Mouse (Mus musculus): ENCODE measurements around the gene Cnot1. TPM values are rescaled to one million over a fixed set of nuclear protein-coding genes. Genes with fewer than 3 reads are reported as not detected.

The Cnot1 gene
- total and polyA plus RNA-seq, 2 experiments from 2014 or later = 25.4 to 141 TPM

GRCm38 (mm10) chr8:95821266-95821665 is 14.0 kb upstream of the Cnot1 start:
- Histone ChIP-seq H3K4me1 (ENCODE audit: insufficient read depth, low read length) (no peaks in the 10 kb centered on the region), H3K27ac (no peak overlapping the region), H3K9ac (replicated peaks; ENCODE audit: low read length) (no peak overlapping the region), H3K4me3 (ENCODE audit: low read length) (no peak overlapping the region), H3K4me2 (ENCODE audit: low read depth, low read length) (no peak overlapping the region), H3K36me3 (ENCODE audit: insufficient read depth, low read length) (no peaks in the 10 kb centered on the region), H3K9me3 (ENCODE audit: low read length) (no peaks in the 10 kb centered on the region), H3K27me3 (ENCODE audit: insufficient read depth, low read length) (no peaks in the 10 kb centered on the region)
- no peak for TF ChIP-seq CTCF (IDR thresholded peaks at IDR 0.05; ENCODE audit: low read depth)
- DNase-seq (ENCODE audit: low spot score) (no peak), ATAC-seq (no peak)
- WGBS = 90% methylated on average over 6 of the region's 6 CpGs

- ATAC-seq (no peak), DNase-seq (ENCODE audit: low spot score) (no peak)
- no peak for TF ChIP-seq CTCF (IDR thresholded peaks at IDR 0.05; ENCODE audit: low read depth)
- Histone ChIP-seq H3K9me3 (ENCODE audit: low read length) (no peaks in the 10 kb centered on the region), H3K4me1 (ENCODE audit: insufficient read depth, low read length) (no peaks in the 10 kb centered on the region), H3K4me2 (ENCODE audit: low read depth, low read length) (no peak overlapping the region), H3K27ac (no peak overlapping the region), H3K36me3 (ENCODE audit: insufficient read depth, low read length) (no peaks in the 10 kb centered on the region), H3K9ac (replicated peaks; ENCODE audit: low read length) (no peak overlapping the region), H3K27me3 (ENCODE audit: insufficient read depth, low read length) (no peaks in the 10 kb centered on the region), H3K4me3 (ENCODE audit: low read length) (no peak overlapping the region)
- WGBS = 38% methylated on average over 1 of the region's 1 CpGs
These were observed 10.9 kb upstream of the Cnot1 start for GRCm38 (mm10) chr8:95818211-95818610.

GRCm38 (mm10) chr8:95817597-95817996 is 10.3 kb upstream of the Cnot1 start:
- H3K4me3 ChIP-seq (ENCODE audit: low read length) = no peak overlapping the region
- DNase-seq (ENCODE audit: low spot score) (no peak), ATAC-seq (no peak)
- no peak overlapping the region for H3K27ac ChIP-seq
- WGBS = 67% methylated on average over 3 of the region's 3 CpGs
- no peak overlapping the region for H3K9ac ChIP-seq (replicated peaks; ENCODE audit: low read length)
- no peaks in the 10 kb centered on the region for H3K4me1 ChIP-seq (ENCODE audit: insufficient read depth, low read length)
- no peaks in the 10 kb centered on the region for H3K36me3 ChIP-seq (ENCODE audit: insufficient read depth, low read length)
- TF ChIP-seq CTCF (IDR thresholded peaks at IDR 0.05; ENCODE audit: low read depth) = no peak
- H3K9me3 ChIP-seq (ENCODE audit: low read length) = no peaks in the 10 kb centered on the region
- H3K4me2 ChIP-seq (ENCODE audit: low read depth, low read length) = no peak overlapping the region
- H3K27me3 ChIP-seq (ENCODE audit: insufficient read depth, low read length) = no peaks in the 10 kb centered on the region

GRCm38 (mm10) chr8:95816044-95816708 is 8.9 kb upstream of the Cnot1 start:
- Histone ChIP-seq H3K9ac (replicated peaks; ENCODE audit: low read length) (no peak overlapping the region), H3K4me3 (ENCODE audit: low read length) (no peak overlapping the region), H3K27ac (no peak overlapping the region), H3K4me2 (ENCODE audit: low read depth, low read length) (no peak overlapping the region), H3K27me3 (ENCODE audit: insufficient read depth, low read length) (no peaks in the 10 kb centered on the region), H3K36me3 (ENCODE audit: insufficient read depth, low read length) (no peaks in the 10 kb centered on the region), H3K4me1 (ENCODE audit: insufficient read depth, low read length) (no peaks in the 10 kb centered on the region), H3K9me3 (ENCODE audit: low read length) (no peaks in the 10 kb centered on the region)
- TF ChIP-seq CTCF (IDR thresholded peaks at IDR 0.05; ENCODE audit: low read depth) = no peak
- WGBS = 53% methylated on average over 6 of the region's 6 CpGs
- ATAC-seq = no peak
- DNase-seq (ENCODE audit: low spot score) = no peak

GRCm38 (mm10) chr8:95810184-95810591 is 2.9 kb upstream of the Cnot1 start:
- Histone ChIP-seq H3K4me1 (ENCODE audit: insufficient read depth, low read length) (peaks cover 8% of the 10 kb centered on the region), H3K27me3 (ENCODE audit: insufficient read depth, low read length) (no peaks in the 10 kb centered on the region), H3K9me3 (ENCODE audit: low read length) (no peaks in the 10 kb centered on the region), H3K9ac (replicated peaks; ENCODE audit: low read length) (no peak overlapping the region), H3K36me3 (ENCODE audit: insufficient read depth, low read length) (no peaks in the 10 kb centered on the region), H3K4me3 (ENCODE audit: low read length) (no peak overlapping the region), H3K4me2 (ENCODE audit: low read depth, low read length) (no peak overlapping the region), H3K27ac (no peak overlapping the region)
- WGBS = 54% methylated on average over 3 of the region's 3 CpGs
- DNase-seq (ENCODE audit: low spot score) (no peak), ATAC-seq (no peak)
- TF ChIP-seq CTCF (IDR thresholded peaks at IDR 0.05; ENCODE audit: low read depth) = no peak

- no peak for ATAC-seq
- Histone ChIP-seq H3K9ac (replicated peaks; ENCODE audit: low read length) (no peak overlapping the region), H3K27me3 (ENCODE audit: insufficient read depth, low read length) (no peaks in the 10 kb centered on the region), H3K9me3 (ENCODE audit: low read length) (no peaks in the 10 kb centered on the region), H3K36me3 (ENCODE audit: insufficient read depth, low read length) (no peaks in the 10 kb centered on the region), H3K4me1 (ENCODE audit: insufficient read depth, low read length) (peaks cover 10% of the 10 kb centered on the region), H3K4me3 (ENCODE audit: low read length) (no peak overlapping the region), H3K4me2 (ENCODE audit: low read depth, low read length) (no peak overlapping the region), H3K27ac (no peak overlapping the region)
- 84% methylated on average over 5 of the region's 5 CpGs for WGBS
- TF ChIP-seq CTCF (IDR thresholded peaks at IDR 0.05; ENCODE audit: low read depth) = no peak
- no peak for DNase-seq (ENCODE audit: low spot score)
These were observed 1.9 kb upstream of the Cnot1 start for GRCm38 (mm10) chr8:95809116-95809515.

- 90% methylated on average over 4 of the region's 4 CpGs for WGBS
- no peaks in the 10 kb centered on the region for H3K27me3 ChIP-seq (ENCODE audit: insufficient read depth, low read length)
- no peak for ATAC-seq
These were observed 1.4 kb upstream of the Cnot1 start for GRCm38 (mm10) chr8:95808631-95809030.

More at GRCm38 (mm10) chr8:95808631-95809030, 1.4 kb upstream of the Cnot1 start:
- TF ChIP-seq CTCF (IDR thresholded peaks at IDR 0.05; ENCODE audit: low read depth) = no peak
- Histone ChIP-seq H3K4me2 (ENCODE audit: low read depth, low read length) (no peak overlapping the region), H3K4me1 (ENCODE audit: insufficient read depth, low read length) (peaks cover 10% of the 10 kb centered on the region), H3K27ac (no peak overlapping the region), H3K36me3 (ENCODE audit: insufficient read depth, low read length) (no peaks in the 10 kb centered on the region), H3K9ac (replicated peaks; ENCODE audit: low read length) (no peak overlapping the region), H3K4me3 (ENCODE audit: low read length) (no peak overlapping the region), H3K9me3 (ENCODE audit: low read length) (no peaks in the 10 kb centered on the region)
- no peak for DNase-seq (ENCODE audit: low spot score)
